Mouse (Mus musculus): ENCODE data around the gene Pigo.
A peak's percentile ranks its signal among the peaks of the same experiment; 100 is the strongest.

Gene Pigo

DNA sequence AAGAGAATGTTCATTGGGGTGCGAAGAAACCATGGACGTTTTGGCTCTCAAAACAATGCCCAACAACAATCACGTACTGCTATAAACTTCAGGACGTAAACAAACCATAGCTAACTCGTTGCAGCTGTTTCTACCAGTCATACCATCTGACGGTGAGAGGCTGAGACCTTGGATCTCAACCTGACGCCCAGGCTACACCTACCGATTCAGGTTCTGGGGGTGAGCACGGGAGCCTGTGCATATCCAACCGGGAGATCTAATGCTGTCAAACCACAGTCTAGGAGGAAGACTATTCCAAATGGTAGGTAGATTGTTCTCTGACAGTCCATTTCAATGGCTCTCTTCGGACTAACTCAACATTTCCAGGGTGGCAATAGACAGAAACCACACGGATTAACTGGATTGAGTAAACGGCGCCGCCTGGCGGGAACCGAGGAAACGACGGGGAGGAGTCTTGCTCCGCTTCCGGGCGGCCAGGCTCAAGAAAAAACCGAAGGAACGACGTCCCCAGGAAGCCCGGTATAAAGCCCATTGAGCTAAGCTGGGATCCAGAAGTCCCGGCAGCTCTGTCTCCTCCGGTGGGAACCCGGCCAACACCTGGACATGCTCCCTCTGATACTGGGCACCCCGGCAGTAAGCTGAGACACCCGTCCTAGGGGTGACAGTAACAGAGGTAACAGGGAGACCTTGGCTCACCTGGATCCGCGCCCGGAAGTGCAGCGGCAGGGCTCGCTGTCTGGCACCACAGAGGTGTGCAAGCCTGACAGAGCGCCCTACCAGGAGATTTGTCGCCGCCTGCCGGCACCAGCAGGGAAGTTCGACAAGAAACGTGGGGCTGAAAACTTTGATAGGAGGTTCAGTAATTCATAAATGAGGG lies at the start of gene Pigo:
TSS of gene Pigo (minus strand) at position 736 of the 877 bp plus-strand sequence.
- peak; percentile 98 for DNase-seq

DNA sequence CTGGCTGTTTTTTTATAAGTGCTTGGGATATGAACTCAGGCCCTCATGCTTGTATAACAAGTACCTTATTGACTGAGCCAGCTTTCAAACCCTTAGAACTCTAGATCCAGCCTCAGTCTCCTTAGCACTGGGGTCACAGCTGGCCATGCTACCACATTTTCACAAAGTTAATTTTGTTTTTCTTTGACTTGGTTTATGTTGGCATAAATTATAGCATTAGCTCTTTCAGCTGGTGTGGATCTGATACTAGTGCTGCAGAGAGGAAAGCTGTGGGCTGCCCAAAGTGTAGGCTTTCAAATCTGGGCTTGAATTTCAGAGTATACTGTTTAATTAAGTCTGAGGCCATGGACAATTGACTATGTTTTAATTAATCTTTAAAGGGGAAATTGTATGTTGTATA lies 49.3 kb upstream of the Pigo start:
- DNase-seq, result no peak

DNA sequence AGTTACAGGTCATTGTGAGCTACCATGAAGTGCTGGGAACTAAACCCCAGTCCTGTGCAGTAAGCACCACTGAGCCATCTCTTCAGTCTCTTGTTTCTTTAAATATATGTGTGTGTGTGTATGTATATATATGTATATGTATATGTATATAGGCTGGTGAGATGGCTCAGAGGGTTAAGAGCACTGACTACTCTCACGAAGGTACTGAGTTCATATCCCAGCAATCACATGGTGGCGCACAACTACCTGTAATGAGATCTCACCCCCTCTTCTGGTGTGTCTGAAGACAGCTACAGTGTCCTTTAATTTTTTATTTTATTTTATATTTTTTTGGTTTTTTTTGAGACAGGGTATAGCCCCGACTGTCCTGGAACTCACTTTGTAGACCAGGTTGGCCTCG lies 39.9 kb upstream of the Pigo start:
- DNase-seq, result no peak

DNA sequence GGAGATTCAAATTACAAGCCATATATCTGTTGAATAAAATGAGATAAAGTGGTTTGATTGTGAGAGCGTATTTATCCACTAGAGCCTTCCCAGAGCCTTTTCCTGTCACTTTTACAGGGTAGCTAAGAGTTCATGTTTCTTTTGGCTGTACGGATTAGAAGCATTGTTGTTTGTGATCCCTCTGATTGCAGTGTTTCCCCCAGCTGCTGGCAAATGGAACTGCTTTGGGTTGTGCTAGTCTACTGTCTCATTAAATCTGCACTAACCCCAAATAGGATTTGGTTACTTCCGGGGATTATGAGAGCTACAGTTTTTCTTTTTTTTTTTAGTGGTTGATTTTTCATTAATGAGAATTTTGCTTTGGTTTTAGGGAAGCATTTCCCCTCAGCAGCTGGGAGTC lies 34.7 kb upstream of the Pigo start:
- DNase-seq, result no peak

DNA sequence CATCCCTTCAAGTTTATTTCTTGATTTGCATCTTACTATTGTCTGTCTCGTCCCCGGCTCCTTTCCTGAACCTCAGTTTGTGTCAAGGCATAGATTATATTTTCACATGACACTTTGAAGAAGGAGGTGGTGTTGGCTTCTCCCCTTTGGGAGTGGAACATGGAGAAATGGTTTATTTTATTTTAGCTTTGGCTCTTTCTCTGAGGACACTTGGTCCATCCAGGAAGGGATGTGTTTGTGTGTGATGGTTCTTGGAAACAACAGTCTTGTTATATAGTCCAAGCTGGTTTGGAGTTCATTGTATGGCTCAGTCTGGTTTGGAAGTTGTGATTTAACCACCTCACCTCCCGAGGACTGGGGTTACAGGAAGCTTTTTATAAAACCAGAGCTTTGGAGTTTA lies 34.1 kb upstream of the Pigo start:
- DNase-seq, result no peak

DNA sequence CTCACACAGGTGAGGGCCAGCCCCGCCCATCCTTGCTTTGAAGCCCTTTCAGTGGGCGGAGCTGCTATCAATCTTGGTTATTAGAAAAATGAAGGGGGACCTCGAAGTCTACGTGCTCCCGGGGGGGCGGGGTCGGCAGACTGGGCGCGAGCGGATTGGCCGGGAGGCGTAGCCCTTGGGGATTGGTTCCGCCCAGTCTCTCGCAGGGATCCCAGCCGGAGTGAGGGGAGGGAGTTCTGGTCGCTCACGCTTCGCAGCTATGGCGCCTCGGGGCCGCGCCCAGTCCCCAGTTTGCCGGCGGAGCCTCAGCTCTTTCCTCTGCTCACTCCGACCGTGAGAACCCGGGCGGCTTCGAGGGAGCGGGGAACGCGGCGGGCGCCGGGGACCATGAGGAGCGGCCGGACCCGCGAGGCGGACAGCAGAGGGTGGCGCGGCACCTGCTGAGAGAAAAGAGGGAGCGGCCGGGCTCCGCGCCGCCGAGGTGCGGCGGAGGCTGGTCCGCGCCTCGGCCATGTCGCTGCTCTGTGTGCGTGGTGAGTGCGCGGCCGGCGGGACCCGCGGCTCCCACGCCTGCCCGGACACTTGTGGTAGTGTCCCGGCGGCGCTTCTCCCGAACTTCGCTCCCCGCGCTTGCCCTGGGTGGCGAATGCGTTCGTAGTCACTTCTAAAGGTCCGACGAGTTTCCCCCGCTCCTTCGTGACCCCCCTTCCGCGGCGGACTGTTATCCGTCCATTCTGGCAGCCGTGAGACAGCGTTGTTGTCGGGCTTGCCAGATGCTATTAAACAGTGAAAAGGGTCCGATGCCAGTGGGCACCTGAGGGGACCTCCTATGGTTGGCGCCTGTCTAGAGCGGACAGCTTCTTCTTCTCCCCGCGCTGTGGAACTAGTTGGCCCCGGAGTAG lies 33.4 kb upstream of the Pigo start, which contains the start of gene Unc13b:
TSS of gene Unc13b (plus strand) at position 201 of the 902 bp plus-strand sequence.
- peak; percentile 91 for DNase-seq

DNA sequence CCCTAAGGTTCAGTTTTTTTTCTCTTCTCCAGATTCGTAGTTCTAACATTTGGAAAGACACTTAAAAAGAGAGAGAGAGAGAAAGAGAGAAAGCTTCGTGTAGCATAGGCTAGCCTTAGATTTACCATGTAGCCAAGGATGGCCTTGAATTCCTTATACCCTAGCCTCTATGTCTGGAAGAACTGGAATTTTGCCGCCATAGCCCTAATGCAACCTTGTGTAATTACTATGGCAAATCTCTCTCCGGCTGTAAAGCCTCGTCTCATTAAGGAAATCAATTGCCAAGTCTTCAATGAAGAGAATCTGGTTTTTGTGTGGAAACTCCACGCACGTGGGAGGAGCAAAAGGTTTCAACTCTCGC lies 32.8 kb upstream of the Pigo start:
- DNase-seq, result no peak

DNA sequence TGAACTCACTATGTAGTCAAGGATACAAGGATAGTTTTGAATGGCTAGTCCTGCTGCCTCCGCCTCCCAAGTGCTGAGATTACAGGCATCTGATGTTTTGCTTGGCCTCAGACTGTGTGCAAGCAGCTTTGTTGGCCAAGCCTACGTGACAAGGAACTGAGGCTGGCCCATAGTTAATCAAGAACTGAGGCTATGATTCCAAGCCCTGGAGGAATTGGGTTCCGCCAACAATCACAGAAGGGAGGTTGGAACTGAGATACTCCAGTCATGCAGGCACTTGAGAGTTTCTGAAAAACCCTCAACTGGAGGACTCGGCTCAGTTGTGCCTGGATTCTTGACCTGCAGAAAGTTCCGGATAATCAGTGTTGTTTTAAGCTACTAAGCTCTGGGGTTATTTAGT lies 32.0 kb upstream of the Pigo start:
- DNase-seq, result no peak

DNA sequence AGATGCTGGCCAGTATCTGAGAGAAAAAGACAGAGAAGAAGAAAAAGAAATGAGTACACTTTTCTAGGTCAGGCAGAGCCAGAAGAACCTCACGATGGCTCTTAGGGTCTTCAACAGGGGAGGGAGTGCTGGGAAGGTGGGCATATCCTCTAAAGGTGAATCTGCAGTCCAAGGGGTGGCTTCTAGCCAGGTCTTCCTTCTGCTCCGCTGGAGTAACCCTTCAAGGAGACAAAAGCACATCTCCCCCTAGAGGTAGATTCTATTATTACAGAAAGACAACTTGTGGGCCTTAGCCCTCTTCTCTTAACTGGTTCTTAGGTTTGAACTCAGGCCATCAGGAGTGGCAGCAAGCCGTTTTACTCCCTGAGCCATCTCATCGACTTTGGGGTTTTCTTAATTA lies 27.0 kb upstream of the Pigo start:
- DNase-seq, result peak; percentile 70

DNA sequence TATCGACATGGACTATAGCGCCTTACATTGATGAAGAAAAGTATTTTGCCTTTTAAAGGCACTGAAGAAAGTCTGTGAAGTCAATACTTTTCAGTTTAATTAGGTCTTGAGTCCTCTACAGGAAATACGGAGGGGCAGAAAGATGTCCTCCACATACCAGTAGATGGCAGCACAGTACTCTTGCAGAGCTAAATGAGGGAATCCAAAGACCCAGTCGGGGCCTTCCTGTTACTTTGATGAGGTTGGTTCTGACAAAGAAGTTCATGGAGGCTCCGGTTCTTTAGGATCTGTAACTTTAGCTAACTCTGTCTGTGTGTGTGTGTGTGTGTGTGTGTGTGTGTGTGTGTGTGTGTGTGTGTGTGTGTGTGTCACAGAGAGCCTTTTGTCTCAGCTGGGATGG lies 21.6 kb upstream of the Pigo start:
- peak; percentile 77 for DNase-seq

DNA sequence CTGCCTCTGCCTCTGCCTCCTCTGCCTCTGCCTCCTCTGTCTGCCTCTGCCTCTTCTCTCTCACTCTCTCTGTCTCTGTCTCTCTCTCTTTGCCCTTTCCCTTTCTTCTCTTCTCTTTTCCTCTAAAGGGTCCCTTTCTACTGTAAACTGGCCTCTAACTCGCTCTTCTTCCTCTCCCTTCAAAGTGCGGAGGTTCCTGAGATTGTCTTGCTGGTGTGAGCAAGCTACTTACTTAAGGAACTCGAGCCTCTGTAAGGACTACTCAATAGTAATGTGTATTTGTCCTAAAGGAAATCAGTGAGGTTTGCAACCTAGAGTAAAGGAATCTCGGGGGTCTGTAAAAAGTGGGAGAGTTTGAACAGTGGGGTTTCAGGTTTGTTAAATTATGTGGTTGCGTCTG lies 21.0 kb upstream of the Pigo start:
- DNase-seq, result peak; percentile 14

DNA sequence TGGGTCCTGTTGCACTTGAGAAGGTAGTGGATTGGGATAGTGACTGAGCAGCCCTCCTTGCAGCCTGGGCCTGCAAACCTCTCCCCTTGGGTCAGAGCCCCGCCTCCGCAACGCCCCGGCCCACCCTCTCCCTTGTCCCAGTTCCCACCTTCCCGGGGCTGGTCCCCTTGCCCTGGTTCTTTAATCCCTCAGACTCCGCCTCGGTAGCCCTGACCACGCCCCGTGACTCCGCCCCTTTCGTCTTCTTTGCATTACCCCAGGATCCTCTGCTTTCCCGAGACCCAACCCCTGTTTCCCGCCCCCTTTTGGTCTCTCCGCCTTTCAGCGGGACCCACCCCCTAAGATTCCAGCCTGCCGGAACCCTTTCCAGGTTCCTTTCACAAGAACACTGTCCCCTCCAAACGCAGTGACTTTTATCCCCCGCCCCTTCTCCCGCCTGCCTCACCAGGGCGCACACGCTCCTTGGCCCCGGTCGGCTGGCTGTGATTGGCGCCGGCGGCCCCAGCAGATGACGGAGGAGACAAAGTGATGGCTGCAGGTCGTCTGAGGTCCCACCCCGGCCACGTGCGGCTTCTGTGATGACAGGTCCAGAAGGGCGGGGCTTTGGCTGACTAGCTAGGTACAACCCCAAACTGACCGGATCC lies 20.2 kb upstream of the Pigo start, which contains the start of gene Fam214b:
TSS of gene Fam214b (minus strand) at position 562 of the 644 bp plus-strand sequence.
- DNase-seq, result peak; percentile 96

DNA sequence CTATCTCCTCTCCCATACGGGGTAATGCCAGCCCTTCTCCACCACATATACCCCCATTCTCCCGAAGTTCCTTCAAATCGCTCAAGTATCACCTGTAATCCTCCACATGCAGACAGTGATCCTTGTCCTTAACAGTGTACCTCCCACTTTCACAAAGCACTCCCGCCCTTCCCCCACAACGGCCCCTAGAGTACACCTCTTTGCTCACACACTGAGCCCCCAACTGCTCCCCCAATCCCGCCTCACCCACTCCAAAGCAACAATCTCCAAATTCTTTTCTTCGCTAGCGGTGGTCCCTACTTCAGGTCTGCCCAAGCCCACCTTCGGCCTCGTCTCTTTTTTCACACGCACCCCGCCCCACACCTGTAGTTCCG lies 19.7 kb upstream of the Pigo start:
- no peak for DNase-seq

DNA sequence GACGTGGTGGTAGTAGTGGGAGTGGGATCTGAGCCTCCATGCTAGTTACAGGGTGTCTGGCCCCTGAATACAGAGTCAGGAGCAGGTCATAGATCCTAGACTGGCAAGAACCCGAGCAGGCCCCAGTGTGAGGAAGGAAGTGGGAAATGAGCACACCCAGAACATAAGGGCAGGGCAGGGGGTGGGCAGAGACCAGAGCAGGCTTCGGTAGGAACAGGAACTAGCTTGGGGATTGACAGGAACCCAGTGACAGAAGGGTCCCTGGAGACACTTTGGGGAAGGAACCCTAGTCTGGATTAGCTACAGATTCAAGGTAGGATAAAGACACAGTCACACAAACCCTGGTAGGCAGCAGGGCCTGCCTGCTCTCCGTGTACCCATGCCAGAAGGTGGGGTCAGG lies 19.1 kb upstream of the Pigo start:
- peak; percentile 57 for DNase-seq

DNA sequence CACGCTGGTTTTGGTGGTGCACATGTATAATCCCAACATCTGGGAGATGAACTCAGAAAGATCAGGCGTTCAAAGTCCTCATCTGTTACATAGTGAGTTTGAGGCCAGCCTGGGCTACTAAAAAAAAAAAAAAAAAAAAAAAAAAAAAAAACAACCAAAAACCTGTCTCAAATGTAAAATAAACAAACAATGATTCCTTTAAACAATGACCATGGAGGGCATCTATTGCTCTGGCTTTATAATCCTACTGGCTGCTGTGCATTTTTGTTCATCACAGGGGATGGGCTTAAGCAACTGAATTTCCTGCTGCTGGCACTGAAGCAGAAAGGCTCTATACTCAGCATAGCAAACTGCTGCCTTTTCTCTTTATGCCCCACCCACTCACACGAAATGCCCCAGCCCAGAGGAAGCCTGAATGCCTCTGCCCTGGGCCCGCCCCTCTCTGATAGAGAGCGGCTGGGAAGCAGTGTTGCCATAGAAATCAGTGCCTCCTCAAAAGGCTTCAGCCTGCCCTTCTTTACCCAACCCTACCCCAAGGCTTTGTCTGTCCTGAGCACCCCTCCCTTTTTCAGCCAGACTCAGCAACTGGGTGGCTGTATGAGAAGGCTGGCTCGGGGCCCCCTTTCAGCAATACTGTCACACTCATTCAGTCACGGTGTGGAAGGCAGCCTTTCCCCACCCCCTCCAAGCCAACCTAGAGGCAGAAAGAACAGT lies 18.2 kb upstream of the Pigo start:
- peak; percentile 59 for DNase-seq

DNA sequence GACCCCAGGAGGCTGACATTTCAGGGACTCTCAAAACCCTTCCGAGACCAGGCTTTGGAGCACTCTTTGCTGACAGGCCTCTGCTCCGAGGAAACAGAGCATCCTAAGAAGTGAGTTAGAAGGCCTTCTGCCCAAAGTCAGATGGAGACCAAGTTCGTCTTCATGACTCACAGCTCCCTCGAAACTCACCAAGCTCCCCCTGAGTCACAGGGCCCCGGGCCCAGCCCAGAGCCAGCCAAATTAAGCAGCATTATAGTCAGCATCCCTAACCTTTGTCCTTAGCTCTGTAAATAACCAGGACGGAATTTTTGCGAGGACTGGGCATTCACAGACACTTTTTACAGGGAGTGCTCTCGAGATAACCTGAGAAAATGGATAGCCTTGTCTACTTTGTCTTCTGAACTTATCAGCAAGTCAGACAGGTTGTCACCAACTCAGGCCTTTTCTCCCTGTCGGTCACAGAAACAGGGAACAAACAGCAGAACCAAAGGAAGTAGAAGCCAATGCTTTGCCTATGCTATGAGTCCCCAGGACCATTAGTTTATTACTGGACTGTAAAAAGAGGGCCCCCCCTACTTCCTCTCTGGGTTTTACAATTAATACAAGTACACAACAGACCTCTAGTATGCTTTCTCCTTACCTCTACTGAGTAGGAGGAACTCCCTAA lies 15.4 kb upstream of the Pigo start:
- peak; percentile 44 for DNase-seq

DNA sequence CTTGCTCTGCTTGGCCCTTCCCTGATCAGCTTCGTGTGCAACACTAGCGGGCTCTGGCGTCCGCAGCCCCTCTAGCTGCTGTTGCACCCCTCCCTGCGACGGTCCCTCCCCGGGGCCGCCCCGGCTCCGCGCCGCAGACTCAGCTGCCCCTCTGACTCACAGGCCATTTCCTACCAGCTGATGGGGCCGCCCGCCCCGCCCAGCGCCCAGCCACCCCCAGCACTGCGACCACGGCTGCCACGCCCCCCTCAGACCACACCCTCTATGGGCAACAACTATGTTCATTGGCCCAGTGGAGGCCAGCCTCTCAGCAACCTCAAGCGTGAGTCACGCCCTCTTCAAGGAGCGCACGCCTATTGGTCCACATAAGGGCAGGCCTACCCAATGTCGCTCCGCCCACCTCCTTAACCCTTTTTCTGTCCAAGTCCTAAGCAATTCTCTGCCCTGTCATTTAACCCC lies 14.5 kb upstream of the Pigo start:
- DNase-seq, result peak; percentile 97

DNA sequence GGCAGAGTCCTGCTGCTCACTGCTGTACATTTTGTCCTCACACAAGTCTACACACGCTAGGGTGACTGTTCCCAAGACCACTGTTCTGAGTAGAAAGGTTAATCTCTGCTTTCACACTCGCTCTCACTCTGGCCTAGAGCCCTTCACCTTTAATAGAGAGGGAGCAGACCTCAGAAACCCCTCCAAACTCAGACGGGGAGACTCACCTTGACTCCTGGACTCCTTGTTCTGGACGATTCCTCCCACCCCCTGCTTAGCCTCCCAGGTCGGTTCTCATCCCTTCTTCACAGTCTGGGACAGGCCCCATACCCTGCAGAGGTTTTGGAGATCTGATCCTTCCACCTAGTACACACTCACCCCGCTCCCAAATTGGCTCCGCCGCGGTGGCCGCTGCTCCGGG lies 14.0 kb upstream of the Pigo start:
- no peak for DNase-seq

DNA sequence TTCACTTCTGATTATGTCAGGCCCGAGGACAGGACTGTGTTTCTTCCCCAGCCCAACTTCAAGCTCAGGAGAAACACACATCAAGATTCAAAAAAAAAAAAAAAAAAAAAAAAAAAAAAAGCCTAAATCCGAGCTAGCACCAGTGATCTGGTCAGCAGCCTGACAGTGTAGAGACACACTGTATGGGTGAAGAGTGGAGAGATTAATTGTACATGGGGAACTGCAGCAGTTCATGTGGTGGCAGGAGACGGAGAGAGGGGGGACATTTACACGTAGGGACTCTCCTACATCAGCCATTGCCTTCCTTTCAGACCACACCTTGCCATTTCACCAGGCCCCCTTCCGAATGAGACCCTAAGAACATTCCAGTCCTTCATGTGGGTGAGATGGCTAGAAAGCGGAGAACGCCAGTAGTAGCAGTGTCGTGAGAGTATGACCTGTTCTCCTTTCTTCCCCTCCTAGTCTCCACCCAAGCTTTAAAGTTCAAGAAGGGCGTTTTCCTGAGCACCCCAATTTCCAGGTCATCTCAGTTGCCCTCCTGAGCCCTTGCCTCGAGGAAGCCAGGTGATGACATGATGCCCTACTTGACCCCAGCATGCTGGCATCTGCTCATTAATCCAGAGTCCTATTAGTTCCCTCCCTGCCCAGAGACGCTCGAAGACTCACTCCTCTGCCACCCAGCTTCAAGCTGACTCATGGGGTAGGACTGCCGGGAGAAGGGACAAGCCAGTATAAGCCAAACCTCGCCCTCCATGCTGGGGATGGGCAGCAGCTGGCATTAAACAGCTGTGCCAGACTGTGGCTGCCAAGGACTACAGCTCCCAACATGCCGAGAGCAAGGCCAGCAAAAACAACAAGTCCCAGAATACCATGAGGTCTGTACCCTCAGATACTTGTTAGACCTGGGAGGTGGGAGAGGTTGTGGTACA lies 13.2 kb upstream of the Pigo start:
- peak; percentile 62 for DNase-seq

DNA sequence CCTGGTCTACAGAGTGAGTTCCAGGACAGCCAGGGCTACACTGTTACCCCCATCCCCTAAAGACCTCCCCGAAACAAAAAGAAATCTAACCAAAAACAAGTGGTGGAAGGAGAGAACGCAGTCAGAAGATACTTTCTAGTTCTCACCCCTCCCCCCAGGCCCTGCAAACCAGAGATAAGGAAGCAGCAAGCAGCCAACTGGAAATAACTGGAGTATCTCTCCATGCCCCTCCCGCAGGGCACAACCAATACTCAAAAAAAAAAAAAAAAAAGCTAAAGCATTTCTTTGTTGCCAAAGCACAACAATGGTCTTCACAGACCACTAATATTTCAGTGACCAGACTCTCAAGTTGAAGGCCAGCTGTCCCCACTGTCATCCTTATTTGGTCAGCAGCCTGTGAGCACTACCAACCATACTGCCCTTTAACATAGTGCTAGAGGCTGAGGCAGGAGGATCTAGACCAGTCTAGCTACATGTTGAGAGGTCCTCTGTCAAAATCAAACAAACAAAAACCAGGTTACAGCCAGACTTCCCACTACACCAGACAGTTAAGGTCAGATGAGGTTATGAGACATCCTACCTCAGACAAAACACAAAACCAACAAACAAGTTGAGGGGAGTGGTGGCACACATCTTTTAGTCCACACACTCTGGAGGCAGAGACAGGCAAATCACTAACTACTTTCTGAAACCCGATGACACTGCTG lies 12.4 kb upstream of the Pigo start:
- peak; percentile 26 for DNase-seq
